Mouse (Mus musculus) WW6 (cell line): ENCODE results near the gene Klrb1.
"Not testable (repeated sequence)": the region's sequence is repeated elsewhere in the genome, so short reads cannot be mapped to it uniquely, and the experiment has no call there.

Experiments used
- DNase-seq: peaks from one replicate; pipeline ENCODE4 v3.0.0-alpha.2; 2013; ENCODE audit warnings: low read depth, low spot score

Klrb1 gene

DNA sequence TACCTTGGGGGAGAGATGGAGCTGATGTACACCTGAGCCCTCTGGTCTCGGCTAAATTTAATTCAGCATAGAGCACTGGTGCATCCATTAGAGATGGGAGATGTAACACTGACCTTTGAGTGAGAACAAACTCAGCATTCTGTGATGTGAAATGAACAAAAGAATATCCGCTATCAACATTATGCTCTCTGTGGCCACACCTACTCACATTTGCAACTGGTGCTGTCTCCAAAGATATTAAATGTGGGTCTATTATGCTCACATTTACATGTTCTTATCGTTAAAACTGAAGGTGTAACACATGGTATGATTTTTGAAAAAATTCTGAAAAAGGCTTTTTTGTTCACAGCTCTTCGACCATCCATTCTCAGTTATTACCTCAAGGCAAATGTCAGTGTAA is at the start of gene Klrb1:
Gene Klrb1 (minus strand): TSS at position 101 of the 400 bp plus-strand sequence.
- DNase-seq = no peak

GRCm38 (mm10) chr6:128769481-128770253 is 46.8 kb upstream of the Klrb1 start:
- DNase-seq = no peak

- DNase-seq = no peak
Observed at GRCm38 (mm10) chr6:128768047-128768446, 45.2 kb upstream of the Klrb1 start.

DNA sequence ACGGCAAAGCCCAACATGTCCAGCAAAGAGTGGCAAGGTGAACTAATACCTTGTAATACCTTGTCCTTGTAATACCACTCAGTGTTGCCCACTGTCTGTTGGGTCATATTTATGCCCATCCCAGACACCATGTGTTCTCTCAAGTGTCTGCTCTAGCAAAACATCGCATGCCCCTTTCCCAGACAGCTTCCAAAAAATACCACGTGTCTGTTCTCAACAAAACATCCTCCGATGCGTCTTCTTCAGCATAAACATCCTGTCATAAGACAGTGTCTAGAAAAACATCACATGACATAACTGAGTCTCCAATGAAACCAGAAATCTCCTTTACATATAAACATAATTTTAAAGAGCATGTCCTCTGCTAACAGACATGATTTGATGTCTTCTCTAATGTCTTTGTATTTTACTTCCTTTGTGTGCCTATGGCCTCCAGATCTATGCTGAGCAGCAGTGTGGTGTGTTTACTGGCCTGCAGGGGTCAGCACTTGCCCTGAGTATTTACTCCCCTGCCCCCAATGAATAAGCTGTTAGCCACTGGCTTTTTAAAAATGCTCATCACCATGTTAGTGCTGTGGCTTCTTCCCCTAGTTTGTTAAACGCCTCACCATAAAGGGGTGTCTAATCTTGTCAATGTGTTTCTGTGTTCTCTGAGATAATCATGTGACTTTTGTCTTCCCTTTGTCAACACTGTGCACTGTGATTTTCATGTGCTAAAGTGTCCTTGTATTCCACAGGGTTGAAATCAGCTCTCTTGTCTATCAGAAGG is 43.8 kb upstream of the Klrb1 start:
- not testable (repeated sequence) for DNase-seq

DNA sequence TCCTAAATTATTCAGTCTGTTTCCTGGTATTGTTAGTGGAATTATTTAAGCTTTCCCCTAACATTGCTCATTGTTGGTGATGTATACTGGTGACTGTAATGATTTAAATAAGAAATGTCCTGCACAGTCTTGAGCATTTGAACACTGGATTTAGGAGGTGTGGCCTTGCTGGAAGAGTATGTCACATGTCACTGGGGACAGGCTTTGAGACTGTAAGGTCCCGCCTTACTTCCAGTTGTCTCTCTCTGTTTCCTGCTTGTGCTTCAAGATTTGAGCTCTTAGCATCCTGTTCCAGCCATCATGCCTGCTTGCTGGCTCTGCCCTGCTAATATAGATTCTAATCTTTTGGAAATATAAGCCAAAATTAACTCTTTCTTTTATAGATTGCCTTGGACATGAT is 42.4 kb upstream of the Klrb1 start:
- no peak for DNase-seq

GRCm38 (mm10) chr6:128764598-128764997 is 41.7 kb upstream of the Klrb1 start:
- DNase-seq = no peak

GRCm38 (mm10) chr6:128763736-128764523 is 41.1 kb upstream of the Klrb1 start:
- peak; percentile 99 for DNase-seq

DNA sequence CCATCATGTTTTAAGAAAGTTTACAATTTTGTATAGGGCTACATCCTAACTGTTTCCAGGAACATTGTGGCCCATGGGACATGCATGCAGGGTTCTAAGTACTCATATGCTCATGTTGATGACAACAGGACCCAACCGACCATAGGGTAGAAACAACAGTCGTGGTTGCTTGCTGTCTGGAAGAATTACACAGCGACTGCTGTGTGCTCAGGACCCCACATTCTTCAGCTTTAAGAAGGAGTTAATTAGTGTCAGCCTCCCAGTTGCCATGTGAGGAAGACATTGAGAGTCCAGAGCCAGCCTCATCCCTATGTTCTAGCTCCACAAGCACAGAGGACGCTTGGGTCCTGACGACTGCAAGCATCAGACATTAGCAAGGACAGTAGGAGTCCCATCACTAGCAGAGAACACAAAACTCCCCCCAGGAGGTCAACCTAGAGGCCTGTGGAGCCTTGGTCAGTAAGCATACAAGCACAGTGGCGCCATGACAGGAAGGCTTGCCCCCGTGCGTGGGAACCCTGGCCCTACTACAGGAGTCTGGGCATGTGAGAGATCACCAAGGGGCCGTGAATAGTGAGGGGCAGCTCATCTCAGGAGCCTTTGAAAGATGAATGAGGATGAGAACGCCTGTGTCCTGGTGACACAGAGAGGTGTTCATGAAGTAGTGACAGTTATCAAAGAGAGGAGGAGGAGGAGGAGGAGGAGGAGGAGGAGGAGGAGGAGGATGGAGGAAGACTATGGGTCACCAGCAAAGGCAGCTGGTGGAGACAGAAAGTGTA is 40.2 kb upstream of the Klrb1 start:
- DNase-seq = not testable (repeated sequence)

DNA sequence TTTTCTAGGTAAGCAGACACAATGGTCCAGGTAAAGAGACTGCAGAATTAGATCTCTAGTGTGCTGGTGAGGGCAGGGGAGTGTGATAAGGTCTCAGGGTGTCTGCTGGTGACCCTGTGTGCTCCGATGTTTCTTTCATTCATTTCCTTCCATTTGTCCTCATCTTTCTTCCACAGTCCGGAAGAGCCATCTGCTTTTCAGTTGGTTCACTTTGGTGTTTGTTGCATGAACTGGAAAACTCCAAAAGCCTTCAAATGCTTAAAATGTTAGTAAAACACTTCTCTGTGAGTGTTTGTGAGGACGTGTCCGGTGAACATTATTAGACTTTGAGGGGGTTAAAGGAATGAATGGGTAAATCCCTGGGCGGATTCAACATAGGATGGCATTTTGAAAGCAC is 38.3 kb upstream of the Klrb1 start:
- no peak for DNase-seq

DNA sequence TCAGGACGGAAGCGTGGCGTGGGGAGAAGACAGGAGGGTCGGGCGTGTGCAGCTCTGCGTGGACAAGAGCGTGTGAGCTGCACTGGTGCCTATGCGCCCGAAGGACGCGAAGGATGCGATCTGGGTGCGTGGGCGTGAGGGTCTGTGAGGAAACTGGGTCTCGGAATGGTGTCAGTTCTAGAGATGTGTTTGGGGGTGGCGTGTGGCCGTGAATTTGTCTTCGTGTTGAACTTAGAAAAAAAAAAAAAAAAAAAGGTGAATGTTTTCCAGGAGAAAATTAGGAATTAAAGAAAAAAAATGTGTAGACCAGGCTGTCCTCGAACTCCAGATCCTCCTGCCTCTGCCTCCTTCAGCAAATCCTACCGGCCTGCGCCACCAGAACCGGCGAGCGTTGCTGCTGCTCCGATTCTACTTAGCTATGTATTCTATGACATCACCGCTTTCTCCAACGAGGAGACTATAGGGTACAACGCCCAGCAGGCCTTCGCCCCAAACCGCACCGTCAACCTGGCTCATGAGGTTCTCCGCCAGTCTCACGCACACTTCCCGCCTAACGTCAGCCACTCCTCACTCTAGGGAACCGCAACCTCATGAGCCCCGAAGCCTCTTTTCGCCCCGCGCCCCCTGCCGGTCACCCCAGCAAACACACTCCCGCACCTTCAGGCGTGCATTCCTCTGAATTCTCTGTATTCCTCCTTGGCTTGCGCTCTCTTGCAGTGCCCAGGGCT is 37.7 kb upstream of the Klrb1 start:
- DNase-seq = not testable (repeated sequence)

DNA sequence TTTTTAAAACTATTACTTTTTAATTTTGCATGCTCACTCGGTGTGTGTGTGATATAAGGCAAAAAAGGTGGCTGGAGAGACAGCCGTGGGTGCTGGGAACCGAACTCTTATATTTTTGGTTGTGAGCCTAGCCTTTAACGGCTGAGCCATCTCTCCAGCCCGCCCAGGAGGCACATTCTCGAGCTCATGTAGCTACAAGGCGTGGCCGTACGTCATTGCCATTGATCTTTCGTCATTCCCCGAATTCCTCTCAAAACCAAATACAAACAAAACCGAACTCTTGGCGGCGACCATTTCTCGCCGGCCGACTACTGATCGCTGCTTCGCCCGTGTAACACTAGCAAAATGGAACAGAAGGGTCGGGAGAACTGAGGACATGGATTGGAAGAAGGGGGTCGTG is 37.2 kb upstream of the Klrb1 start:
- DNase-seq = peak; percentile 81

GRCm38 (mm10) chr6:128759221-128759950 is 36.5 kb upstream of the Klrb1 start:
- DNase-seq = no peak

DNA sequence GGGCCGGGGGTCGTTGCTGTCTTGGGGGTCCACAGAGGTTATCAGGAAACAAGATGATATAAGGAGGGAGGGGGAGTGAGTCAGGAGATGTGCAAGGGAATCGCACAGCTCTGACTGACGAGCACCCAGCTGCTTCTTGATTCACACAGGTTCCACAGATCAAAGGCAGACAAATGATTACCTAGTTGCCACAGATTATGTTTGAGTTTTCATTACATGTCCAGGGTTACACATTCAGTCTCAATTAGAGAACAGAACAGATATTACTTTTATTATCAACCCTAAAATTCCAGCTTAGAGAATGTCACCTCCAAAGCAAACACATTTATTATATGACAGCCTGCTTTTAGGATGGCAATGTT is 32.5 kb upstream of the Klrb1 start:
- DNase-seq = not testable (repeated sequence)

DNA sequence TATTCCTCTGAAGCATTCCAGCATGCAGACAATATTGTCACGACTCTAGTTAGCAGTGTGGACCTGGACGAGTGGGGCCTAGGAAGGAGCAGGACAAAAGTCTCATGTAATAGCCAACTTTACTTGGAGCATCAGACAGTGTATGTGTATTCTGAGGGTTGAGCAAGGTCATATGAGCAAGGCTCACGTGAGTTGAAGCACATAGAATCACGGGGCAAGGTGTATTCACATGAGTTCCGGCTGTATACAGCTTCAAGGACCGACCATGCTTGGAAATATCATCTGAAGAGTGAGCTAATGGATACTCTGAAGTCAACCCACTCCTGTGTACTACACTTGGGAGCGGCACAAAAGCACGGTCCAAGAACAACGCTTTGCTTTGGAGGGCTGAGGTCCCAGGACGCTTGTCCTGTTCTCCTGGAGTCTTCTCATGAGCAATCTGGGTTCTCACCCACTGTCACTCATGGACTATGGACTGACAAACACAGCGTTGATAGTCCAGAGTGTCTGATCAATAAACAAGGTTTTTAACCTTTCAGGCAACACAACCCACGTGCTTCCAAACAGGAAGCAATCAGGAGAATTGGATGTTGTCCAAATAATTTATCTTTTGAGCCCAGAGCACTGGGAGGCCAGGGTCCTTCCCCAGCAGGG is 32.0 kb upstream of the Klrb1 start:
- DNase-seq = not testable (repeated sequence)

GRCm38 (mm10) chr6:128754265-128754664 is 31.4 kb upstream of the Klrb1 start:
- DNase-seq = not testable (repeated sequence)

DNA sequence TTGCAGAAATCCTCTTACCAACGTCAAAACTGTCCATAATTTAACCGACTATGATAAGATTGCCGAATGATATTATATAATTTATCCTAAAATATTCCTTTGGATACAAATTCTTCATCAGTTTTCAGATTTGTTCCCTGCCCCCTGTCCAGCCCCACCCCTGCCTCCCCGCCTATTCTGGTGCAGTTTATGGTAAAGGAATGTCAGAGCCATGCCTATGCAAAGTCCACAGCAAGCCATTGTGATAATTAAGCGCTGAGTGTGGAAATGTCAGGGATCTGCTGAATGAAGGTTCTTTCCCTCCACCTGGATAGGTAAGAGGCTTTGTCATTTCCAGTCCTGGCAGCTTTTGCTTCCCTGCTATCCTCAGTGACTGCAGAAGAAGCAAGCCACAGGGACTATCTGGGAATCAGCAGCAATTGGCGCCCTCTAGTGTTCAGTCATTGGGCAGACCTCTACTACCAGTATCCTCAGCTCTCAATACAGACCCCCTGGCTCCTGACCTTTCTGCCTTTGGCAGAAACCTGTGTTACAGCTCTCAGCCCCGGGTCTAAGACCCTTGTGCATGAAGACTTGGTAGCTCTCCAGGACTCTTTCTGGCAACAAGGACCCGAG is 30.9 kb upstream of the Klrb1 start:
- DNase-seq = not testable (repeated sequence)

- not testable (repeated sequence) for DNase-seq
Observed at GRCm38 (mm10) chr6:128747006-128747405, 24.1 kb upstream of the Klrb1 start.

DNA sequence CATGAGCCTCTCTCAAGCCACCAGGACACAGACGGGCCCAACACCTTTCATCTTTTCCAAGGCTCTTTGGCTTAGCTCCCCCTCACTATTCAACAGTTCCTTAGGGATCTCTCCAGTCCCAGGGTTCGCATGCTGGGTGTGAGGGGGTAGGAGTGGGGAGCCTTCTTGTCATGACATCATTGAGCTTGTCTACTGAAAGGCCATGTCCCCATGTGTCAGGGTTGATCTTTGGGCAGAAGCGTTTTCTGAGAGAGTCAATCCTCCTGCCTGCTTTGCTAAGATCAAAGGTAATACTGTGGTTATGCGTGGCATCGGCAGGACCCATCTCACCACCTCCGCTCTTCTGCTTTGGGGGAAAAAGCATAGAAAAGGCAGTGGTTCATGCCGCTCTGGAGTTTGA is 14.6 kb upstream of the Klrb1 start:
- no peak for DNase-seq

DNA sequence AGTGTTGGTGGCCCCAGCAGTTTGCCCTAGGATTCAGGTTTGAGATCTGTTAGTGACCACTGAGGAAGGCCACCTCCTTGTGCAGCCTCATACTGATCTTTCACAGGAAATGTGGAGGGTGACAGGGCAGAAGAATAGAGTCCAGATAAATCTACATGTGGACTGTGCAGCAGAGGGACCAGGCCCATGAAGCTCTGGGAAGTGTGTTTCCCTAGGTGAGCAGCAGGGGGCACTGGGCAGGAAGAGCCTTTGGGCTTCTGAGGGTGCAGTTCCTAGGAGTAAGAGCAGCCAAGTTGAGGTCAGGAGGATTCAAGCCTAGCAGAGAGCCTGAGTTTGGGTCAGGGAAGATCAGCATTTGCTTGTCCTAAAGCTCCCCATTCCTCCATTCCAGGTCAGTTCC is 13.2 kb upstream of the Klrb1 start:
- DNase-seq = no peak
